Mouse (Mus musculus): ENCODE results near the gene Orm2. TPM values are rescaled to one million over a fixed set of nuclear protein-coding genes. Genes with fewer than 3 reads are reported as not detected.
A peak's percentile ranks its signal among the peaks of the same experiment; 100 is the strongest.

Orm2 gene
- total and polyA plus RNA-seq, 2 experiments from 2014 or later: not detected

GRCm38 (mm10) chr4:63404205-63404604, 42.0 kb downstream of the Orm2 start:
- DNase-seq: no peak
- WGBS: 73% methylated on average over 7 of the region's 7 CpGs
- no peaks in the 10 kb centered on the region for H3K36me3 ChIP-seq (ENCODE audit: insufficient read depth)
- H3K4me2 ChIP-seq (ENCODE audit: low read depth): no peak overlapping the region
- peaks cover 19% of the 10 kb centered on the region for H3K4me1 ChIP-seq (ENCODE audit: insufficient read depth)
- no peak for ATAC-seq
- no peak for TF ChIP-seq CTCF (IDR thresholded peaks at IDR 0.05; ENCODE audit: low read depth)
- no peaks in the 10 kb centered on the region for H3K9me3 ChIP-seq (ENCODE audit: low read length)
- H3K27me3 ChIP-seq (ENCODE audit: insufficient read depth, low read length): no peaks in the 10 kb centered on the region
- H3K4me3 ChIP-seq (ENCODE audit: low read depth, low read length): no peak overlapping the region
- peak overlapping the region; percentile 24; the same call in 1 of the 2 replicates for H3K27ac ChIP-seq (ENCODE audit: low read depth, low read length)
- H3K9ac ChIP-seq: no peak overlapping the region

GRCm38 (mm10) chr4:63405051-63405450, 42.8 kb downstream of the Orm2 start:
- ATAC-seq (peak; percentile 25; the same call in 1 of the 2 replicates), DNase-seq (peak; percentile 27)
- peaks cover 23% of the 10 kb centered on the region for H3K4me1 ChIP-seq (ENCODE audit: insufficient read depth)
- H3K9ac ChIP-seq: no peak overlapping the region
- no peaks in the 10 kb centered on the region for H3K36me3 ChIP-seq (ENCODE audit: insufficient read depth)
- H3K9me3 ChIP-seq (ENCODE audit: low read length): no peaks in the 10 kb centered on the region
- no peak overlapping the region for H3K4me2 ChIP-seq (ENCODE audit: low read depth)
- H3K27me3 ChIP-seq (ENCODE audit: insufficient read depth, low read length): no peaks in the 10 kb centered on the region
- H3K4me3 ChIP-seq (ENCODE audit: low read depth, low read length): no peak overlapping the region
- no peak for TF ChIP-seq CTCF (IDR thresholded peaks at IDR 0.05; ENCODE audit: low read depth)
- WGBS: 13% methylated on average over 7 of the region's 7 CpGs
- peak overlapping the region; percentile 21; the same call in 1 of the 2 replicates for H3K27ac ChIP-seq (ENCODE audit: low read depth, low read length)

- H3K9me3 ChIP-seq (ENCODE audit: low read length): no peaks in the 10 kb centered on the region
- H3K9ac ChIP-seq: no peak overlapping the region
- no peak overlapping the region for H3K4me2 ChIP-seq (ENCODE audit: low read depth)
- peaks cover 23% of the 10 kb centered on the region for H3K4me1 ChIP-seq (ENCODE audit: insufficient read depth)
- no peak for ATAC-seq
- H3K27me3 ChIP-seq (ENCODE audit: insufficient read depth, low read length): no peaks in the 10 kb centered on the region
- H3K27ac ChIP-seq (ENCODE audit: low read depth, low read length): peak overlapping the region; percentile 9; the same call in 1 of the 2 replicates
- 46% methylated on average over 4 of the region's 4 CpGs for WGBS
- DNase-seq: no peak
- H3K4me3 ChIP-seq (ENCODE audit: low read depth, low read length): no peak overlapping the region
- H3K36me3 ChIP-seq (ENCODE audit: insufficient read depth): no peaks in the 10 kb centered on the region
- no peak for TF ChIP-seq CTCF (IDR thresholded peaks at IDR 0.05; ENCODE audit: low read depth)
These were observed 43.4 kb downstream of the Orm2 start for GRCm38 (mm10) chr4:63405683-63406082.

- WGBS: 16% methylated on average over 7 of the region's 7 CpGs
- H3K27ac ChIP-seq (ENCODE audit: low read depth, low read length): peak overlapping the region; percentile 54
- peak; percentile 14 for ATAC-seq
- H3K4me1 ChIP-seq (ENCODE audit: insufficient read depth): peaks cover 23% of the 10 kb centered on the region
- no peak for TF ChIP-seq CTCF (IDR thresholded peaks at IDR 0.05; ENCODE audit: low read depth)
- DNase-seq: peak; percentile 71
- no peaks in the 10 kb centered on the region for H3K36me3 ChIP-seq (ENCODE audit: insufficient read depth)
- no peaks in the 10 kb centered on the region for H3K9me3 ChIP-seq (ENCODE audit: low read length)
- H3K27me3 ChIP-seq (ENCODE audit: insufficient read depth, low read length): no peaks in the 10 kb centered on the region
- H3K9ac ChIP-seq: peak overlapping the region; percentile 18; the same call in 1 of the 2 replicates
- peak overlapping the region; percentile 57 for H3K4me3 ChIP-seq (ENCODE audit: low read depth, low read length)
- H3K4me2 ChIP-seq (ENCODE audit: low read depth): peak overlapping the region; percentile 100
These were observed 46.0 kb downstream of the Orm2 start for GRCm38 (mm10) chr4:63408247-63408646.

GRCm38 (mm10) chr4:63408649-63409048, 46.4 kb downstream of the Orm2 start:
- ATAC-seq: peak; percentile 50

GRCm38 (mm10) chr4:63409317-63409907, 47.2 kb downstream of the Orm2 start:
- no peak for TF ChIP-seq CTCF (IDR thresholded peaks at IDR 0.05; ENCODE audit: low read depth)

More at GRCm38 (mm10) chr4:63408649-63409048, 46.4 kb downstream of the Orm2 start:
- WGBS: 4% methylated on average over 8 of the region's 8 CpGs
- Histone ChIP-seq H3K9ac (0 out of 2 replicates have a peak overlapping the region, but pooled peaks have one; percentile 18), H3K4me3 (ENCODE audit: low read depth, low read length) (peak overlapping the region; percentile 57), H3K27ac (ENCODE audit: low read depth, low read length) (peak overlapping the region; percentile 54), H3K36me3 (ENCODE audit: insufficient read depth) (no peaks in the 10 kb centered on the region), H3K9me3 (ENCODE audit: low read length) (no peaks in the 10 kb centered on the region), H3K4me1 (ENCODE audit: insufficient read depth) (peaks cover 20% of the 10 kb centered on the region), H3K27me3 (ENCODE audit: insufficient read depth, low read length) (no peaks in the 10 kb centered on the region), H3K4me2 (ENCODE audit: low read depth) (peak overlapping the region; percentile 100)
- DNase-seq: peak; percentile 71
- TF ChIP-seq CTCF (IDR thresholded peaks at IDR 0.05; ENCODE audit: low read depth): peak; percentile 84

GRCm38 (mm10) chr4:63409908-63410582, 47.8 kb downstream of the Orm2 start:
- H3K27ac ChIP-seq (ENCODE audit: low read depth, low read length): peak overlapping the region; percentile 55
- no peaks in the 10 kb centered on the region for H3K27me3 ChIP-seq (ENCODE audit: insufficient read depth, low read length)
- peak overlapping the region; percentile 57 for H3K4me3 ChIP-seq (ENCODE audit: low read depth, low read length)
- H3K36me3 ChIP-seq (ENCODE audit: insufficient read depth): no peaks in the 10 kb centered on the region
- DNase-seq (peak; percentile 67), ATAC-seq (peak; percentile 70)
- peaks cover 15% of the 10 kb centered on the region; the same call in 1 of the 2 replicates for H3K4me1 ChIP-seq (ENCODE audit: insufficient read depth)
- no peak for TF ChIP-seq CTCF (IDR thresholded peaks at IDR 0.05; ENCODE audit: low read depth)
- no peaks in the 10 kb centered on the region for H3K9me3 ChIP-seq (ENCODE audit: low read length)
- peak overlapping the region; percentile 59 for H3K9ac ChIP-seq
- under 1% methylated on average over 39 of the region's 39 CpGs for WGBS
- H3K4me2 ChIP-seq (ENCODE audit: low read depth): peak overlapping the region; percentile 100

More at GRCm38 (mm10) chr4:63409317-63409907, 47.2 kb downstream of the Orm2 start:
- H3K4me2 ChIP-seq (ENCODE audit: low read depth): peak overlapping the region; percentile 100
- peak overlapping the region; percentile 57 for H3K4me3 ChIP-seq (ENCODE audit: low read depth, low read length)
- under 1% methylated on average over 18 of the region's 18 CpGs for WGBS
- DNase-seq (peak; percentile 40), ATAC-seq (no peak)
- no peaks in the 10 kb centered on the region for H3K36me3 ChIP-seq (ENCODE audit: insufficient read depth)
- no peaks in the 10 kb centered on the region for H3K27me3 ChIP-seq (ENCODE audit: insufficient read depth, low read length)
- H3K27ac ChIP-seq (ENCODE audit: low read depth, low read length): peak overlapping the region; percentile 55
- H3K9me3 ChIP-seq (ENCODE audit: low read length): no peaks in the 10 kb centered on the region
- peaks cover 15% of the 10 kb centered on the region; the same call in 1 of the 2 replicates for H3K4me1 ChIP-seq (ENCODE audit: insufficient read depth)
- peak overlapping the region; percentile 59; the same call in 1 of the 2 replicates for H3K9ac ChIP-seq

Data from forebrain, postnatal 0 days (tissue).